Mouse (Mus musculus) yolk sac, embryonic 10.5 days (tissue): ENCODE results near the gene Adcy7.
A peak's percentile ranks its signal among the peaks of the same experiment; 100 is the strongest.

Source experiments
- DNase-seq: peaks from one replicate; pipeline ENCODE4 v3.0.0-alpha.2; 2017; ENCODE audit warnings: low spot score

The Adcy7 gene

DNA sequence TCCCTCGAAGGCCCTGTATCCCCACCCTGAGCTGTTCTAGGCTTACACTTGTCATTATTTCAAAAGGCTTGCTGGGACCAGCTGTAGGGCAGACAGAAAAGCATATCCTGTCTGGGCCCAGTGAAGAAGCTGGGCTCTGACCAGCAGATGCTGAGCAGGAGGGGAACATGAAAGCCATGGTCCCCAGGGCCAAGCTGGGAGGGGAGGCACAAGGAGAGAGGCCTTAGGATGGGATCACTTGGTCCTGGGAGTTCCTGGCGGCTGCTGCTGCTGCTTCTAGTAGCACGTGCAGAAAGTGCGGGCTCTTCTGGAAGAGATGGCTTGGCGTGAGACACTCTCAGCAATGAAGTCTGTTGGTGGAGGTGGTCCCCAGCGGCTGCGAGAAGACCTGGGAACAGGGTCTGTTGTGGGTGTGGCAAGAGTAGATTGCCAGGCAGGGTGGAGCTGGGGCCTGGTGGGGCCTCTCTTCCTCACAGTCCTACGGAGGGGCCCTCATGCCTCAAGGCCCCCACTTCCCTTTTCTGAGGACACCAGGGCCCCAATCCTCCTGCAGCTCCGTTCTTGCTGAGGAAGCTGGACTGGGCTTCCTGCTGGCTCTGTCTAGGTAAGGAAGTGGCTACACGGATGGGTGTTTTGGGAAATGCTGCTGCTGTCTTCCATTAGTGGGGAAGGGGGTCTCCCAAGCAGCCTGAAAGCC is 27.9 kb downstream of the Adcy7 start:
- peak; percentile 32 for DNase-seq

GRCm38 (mm10) chr8:88301589-88302437 is 29.6 kb downstream of the Adcy7 start:
- no peak for DNase-seq

GRCm38 (mm10) chr8:88305814-88306213 is 33.6 kb downstream of the Adcy7 start:
- no peak for DNase-seq

- no peak for DNase-seq
Observed at GRCm38 (mm10) chr8:88306511-88306910, 34.3 kb downstream of the Adcy7 start.

- DNase-seq = no peak
Observed at GRCm38 (mm10) chr8:88307736-88308135, 35.5 kb downstream of the Adcy7 start.

DNA sequence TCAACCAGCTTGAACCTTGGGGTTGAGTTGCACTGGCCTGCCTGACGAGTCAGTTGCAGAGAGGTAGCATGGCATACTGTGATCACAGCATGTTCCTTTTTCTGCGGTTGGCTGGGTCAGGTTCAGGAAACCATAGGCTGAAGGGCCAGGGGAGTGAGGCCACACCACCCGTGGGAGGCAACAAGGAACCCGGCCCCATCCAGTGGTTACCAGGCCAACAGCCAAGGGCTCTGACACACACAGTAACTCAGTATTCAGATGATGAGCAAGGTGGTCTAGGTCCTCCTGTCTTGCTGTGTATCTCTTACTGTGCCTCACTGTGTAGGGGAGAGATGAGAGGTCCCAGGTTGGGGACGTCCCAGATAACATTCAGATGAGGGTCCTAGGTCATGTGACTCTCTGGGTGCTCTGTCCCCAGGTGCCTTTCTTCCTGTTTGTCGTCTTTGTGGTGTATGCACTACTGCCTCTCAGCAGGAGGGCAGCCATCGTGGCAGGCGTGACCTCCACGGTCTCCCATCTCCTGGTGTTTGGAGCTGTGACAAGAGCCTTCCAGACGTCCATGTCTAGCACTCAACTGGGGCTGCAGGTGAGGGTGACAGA is 37.2 kb downstream of the Adcy7 start:
- DNase-seq = no peak

- DNase-seq = no peak
Observed at GRCm38 (mm10) chr8:88309881-88310280, 37.7 kb downstream of the Adcy7 start.

GRCm38 (mm10) chr8:88310286-88310685 is 38.1 kb downstream of the Adcy7 start:
- no peak for DNase-seq

DNA sequence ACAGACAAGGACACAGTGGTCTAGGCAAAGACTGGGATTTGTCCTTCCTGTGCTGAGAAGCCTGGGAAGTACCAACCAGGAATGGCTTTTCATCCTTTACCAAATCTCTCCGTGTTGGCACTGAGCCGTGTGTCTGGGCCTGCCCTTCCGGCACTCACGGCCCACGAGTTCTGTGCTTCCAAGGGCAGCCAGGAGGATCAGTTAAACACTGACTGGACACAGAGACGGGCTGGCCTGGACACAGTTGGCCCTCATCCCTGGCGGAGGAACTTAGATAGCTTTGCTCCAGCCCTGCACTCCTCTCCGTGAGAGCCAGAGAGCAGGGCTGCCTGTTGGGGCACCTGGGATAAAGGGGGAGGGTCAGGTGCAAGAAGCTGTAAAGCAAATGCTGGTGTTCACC is 40.8 kb downstream of the Adcy7 start:
- DNase-seq = no peak

- DNase-seq = no peak
Observed at GRCm38 (mm10) chr8:88313991-88314390, 41.8 kb downstream of the Adcy7 start.

DNA sequence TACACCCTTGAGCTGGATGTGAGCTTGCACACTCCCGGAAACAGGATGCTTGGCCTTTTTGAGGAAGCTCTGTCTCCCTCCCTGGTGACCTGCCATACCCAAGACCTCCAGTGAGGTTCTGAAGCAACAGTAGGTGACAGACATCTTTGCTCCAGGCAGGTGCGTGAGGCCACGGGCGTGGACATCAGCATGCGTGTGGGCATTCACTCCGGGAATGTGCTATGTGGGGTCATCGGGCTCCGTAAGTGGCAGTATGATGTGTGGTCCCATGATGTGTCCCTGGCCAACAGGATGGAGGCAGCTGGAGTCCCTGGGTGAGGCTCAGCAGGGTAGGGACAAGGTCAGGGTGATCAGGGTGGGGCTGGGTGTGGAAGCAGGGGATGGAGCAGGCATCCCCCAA is 43.1 kb downstream of the Adcy7 start:
- DNase-seq = no peak

GRCm38 (mm10) chr8:88316139-88316931 is 44.1 kb downstream of the Adcy7 start:
- DNase-seq = no peak

- DNase-seq = no peak
Observed at GRCm38 (mm10) chr8:88317341-88317740, 45.1 kb downstream of the Adcy7 start.

DNA sequence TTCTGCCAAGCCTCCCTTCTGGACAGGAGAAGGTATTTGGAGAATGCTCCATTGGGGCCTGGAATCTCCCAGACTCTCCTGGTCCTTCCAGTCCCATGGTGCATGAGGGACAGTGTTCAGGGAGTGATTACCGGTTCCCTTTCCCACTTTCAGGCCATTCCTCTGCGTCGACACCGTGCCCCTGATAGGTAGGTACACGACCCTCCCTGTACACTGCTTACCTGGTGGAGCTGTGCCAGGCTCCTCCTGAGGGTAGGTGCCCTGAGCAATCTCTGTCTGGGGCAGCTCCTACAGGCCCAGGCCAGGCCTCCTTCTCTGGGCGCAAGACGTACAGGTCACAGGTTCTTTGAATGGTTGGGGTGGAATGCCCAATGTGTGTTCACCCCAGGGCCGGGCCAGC is 45.9 kb downstream of the Adcy7 start:
- DNase-seq = no peak

DNA sequence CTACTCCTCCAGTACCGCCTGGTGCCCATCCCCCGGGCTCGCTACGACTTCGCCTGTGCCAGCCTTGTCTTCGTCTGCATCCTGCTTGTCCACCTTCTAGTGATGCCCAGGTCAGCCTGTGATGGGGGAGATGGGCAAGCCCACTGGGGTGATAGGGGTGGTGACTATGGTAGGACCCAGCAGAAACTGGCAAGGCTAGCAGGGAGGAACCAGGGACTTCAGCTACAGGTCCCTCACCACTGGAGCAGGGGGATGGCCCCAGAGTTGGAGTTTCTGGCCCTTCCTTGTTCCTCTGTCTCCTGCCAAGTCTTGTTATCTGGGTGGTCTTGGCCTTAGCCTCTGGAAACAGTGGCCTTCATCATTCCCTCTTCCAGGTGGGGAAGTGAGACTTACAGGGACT is 47.9 kb downstream of the Adcy7 start:
- DNase-seq = no peak

GRCm38 (mm10) chr8:88321387-88321786 is 49.2 kb downstream of the Adcy7 start:
- DNase-seq = no peak

- no peak for DNase-seq
Observed at GRCm38 (mm10) chr8:88323523-88323922, 51.3 kb downstream of the Adcy7 start.

DNA sequence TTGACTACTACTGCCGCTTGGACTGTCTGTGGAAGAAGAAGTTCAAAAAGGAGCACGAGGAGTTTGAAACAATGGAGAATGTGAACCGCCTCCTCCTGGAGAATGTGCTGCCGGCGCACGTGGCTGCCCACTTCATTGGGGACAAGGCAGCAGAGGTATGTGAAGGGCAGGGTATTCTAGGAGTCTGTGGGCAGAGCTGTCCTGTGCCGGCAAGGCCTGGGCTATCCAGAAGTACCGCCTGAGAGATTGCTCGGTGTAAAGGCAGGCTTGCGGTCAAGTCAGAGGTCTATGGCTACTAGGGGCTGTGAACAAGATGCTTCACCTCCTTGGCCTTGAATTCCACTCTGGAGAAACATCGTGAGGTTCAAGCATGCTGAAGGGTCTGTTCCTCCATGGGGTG is 52.6 kb downstream of the Adcy7 start:
- DNase-seq = no peak

GRCm38 (mm10) chr8:88325251-88325650 is 53.0 kb downstream of the Adcy7 start:
- DNase-seq = no peak

DNA sequence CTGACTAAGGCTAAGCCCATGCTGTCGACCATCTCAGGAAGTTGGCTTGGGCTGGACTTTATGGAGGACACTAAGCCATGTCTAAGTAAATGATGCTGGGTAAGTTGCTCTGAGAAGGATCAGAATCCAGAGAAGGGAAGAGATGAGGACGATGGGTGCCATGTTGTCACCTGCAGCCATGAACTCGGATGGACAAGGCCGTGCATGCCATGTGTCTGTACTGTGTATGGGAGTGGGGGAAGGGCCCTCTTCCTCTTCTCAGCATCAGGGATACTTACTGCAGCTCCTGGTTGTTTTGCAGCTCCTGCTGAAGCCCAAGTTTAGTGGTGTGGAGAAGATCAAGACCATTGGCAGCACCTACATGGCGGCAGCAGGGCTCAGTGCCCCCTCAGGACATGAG is 53.6 kb downstream of the Adcy7 start:
- DNase-seq = no peak

GRCm38 (mm10) chr8:88326328-88326727 is 54.1 kb downstream of the Adcy7 start:
- no peak for DNase-seq

- no peak for DNase-seq
Observed at GRCm38 (mm10) chr8:88328689-88329088, 56.5 kb downstream of the Adcy7 start.
